Mouse (Mus musculus): ENCODE data around the gene Prkaa2. TPM values are rescaled to one million over a fixed set of nuclear protein-coding genes. Genes with fewer than 3 reads are reported as not detected.

Gene Prkaa2
- total RNA-seq, 2 experiments from 2014 or later, result 75.4 to 83.6 TPM

GRCm38 (mm10) chr4:105108641-105109198, 970 bp downstream of the Prkaa2 start:
- no peak for DNase-seq

DNA sequence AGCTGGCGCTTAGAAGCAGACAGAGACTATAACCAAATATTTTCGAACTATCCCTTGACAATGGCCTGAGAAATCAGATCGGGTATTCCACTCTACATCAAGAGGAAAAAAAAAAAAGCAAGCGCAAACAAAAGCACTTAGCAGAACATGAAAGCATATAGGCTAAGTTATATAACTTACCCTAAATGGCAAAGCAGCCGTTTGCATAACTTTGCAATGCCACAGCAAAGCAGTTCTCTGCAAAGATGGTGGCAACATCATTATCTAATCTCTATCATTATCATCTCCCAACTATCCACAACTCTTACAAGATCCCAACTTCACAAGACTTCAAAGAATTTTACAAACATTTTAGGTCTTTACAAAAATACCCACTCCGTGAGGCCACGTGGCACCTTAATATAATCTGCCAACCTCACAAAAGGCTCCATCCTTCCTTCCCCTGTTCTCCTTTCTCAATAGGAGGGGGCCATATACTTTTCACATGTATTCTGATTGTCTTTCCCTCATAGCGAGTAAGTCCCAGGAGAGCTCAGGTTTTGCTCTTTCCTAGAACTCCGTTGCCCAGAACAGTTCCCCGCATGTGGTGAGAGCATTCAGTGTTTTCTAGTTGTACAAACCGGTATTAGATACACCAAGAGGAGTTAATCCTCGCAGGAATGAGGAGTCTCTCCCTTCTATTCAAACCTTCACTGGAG, 1.6 kb downstream of the Prkaa2 start:
- no peak for DNase-seq

- DNase-seq, result no peak
Observed at GRCm38 (mm10) chr4:105104099-105104872, 5.4 kb downstream of the Prkaa2 start.

- DNase-seq, result no peak
Observed at GRCm38 (mm10) chr4:105101337-105101688, 8.4 kb downstream of the Prkaa2 start.

DNA sequence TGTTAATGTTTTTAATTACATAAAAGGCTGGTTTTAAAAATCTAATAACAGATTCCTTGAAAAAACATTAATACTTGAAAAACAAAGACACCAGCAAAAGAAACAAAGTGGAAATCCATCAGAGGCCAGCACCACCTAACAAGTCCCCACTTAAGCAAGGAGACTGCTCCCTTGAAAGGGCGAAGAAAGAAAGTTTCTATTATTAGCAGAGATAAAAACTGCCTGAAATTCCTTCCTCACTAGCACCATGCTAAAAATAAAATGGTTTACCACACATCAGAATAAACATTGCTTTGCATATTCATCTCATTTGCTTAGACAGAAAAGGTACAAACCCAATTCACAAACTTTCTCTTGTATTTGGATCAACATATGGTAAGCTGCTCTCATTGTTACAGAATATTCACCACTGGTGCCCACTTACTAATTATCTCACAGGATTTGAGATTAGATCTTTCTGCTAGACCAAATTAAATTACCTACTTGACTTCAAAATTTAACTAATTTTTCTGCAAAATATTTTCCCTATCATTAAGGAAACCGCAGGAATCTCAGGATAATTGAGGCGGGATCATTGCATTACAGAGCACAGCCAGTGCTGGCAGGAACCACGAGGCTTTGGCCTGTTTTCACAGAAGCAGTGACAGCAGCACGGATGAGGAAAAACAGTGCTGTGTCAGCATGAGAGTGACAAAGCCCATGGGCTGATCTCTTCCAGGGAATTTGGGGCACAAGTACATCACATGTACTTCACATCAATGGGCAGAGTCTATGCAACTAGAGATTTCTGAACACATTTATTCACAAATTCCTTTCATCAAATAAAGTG, 9.0 kb downstream of the Prkaa2 start:
- peak; percentile 25 for DNase-seq

DNA sequence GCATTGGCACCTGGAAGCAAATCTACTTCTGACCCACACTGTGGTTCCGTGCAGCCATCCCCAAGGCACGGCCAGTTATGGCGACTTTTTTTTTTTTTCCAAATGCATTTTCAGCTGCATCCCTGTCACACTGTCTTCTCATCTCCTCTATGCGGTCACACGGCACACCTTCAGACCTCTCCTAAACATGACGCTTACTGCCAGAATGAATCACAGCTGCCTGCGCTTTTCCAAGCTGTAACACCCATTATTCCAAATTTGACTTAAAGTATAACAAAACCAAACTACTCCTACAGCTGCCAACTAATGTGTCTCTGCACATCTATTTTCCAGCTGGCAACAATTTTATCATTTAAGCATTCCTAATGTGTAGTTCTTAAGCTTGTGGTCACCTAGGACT, 11.0 kb downstream of the Prkaa2 start:
- DNase-seq, result no peak

- DNase-seq, result no peak
Observed at GRCm38 (mm10) chr4:105098158-105098557, 11.5 kb downstream of the Prkaa2 start.

- DNase-seq, result peak; percentile 11
Observed at GRCm38 (mm10) chr4:105095316-105095715, 14.4 kb downstream of the Prkaa2 start.

DNA sequence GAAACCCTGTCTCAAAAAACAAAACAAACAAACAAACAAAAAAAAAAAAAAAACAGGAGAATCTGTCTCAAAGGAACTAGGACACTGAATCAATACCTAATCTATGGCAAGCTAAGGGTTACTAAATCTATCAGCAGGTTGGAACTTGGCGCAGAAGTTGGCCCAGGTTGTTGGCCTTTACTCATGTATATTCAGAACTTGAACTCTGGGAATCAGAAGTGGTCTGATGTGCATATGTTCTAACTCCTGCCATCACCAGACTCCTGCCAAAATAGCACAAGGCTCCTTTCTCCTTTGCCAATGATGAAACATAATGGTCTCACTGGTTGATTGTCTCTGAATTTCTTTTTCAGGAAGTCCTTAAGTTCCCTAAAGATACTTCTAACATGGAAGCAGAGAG, 15.7 kb downstream of the Prkaa2 start:
- DNase-seq, result no peak

- no peak for DNase-seq
Observed at GRCm38 (mm10) chr4:105090417-105090816, 19.3 kb downstream of the Prkaa2 start.

DNA sequence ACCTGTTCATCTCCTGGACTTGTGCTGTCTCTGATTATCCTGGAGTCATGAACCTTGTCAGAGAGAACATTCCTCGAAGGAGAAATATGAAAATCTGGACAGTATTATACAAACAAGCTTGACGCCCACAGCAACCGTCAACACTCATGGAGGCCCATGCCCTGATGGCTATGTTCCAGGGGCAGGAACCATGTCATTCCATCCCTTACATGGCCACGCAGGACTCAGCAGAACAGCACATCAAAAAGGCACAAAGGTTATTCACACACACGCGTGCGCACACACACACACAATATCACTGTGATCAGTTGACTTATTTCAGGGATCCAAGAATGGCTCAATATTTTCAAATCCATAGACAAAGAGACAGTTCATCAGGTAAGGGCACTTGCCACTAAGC, 20.3 kb downstream of the Prkaa2 start:
- no peak for DNase-seq

GRCm38 (mm10) chr4:105088671-105089070, 21.0 kb downstream of the Prkaa2 start:
- DNase-seq, result no peak

DNA sequence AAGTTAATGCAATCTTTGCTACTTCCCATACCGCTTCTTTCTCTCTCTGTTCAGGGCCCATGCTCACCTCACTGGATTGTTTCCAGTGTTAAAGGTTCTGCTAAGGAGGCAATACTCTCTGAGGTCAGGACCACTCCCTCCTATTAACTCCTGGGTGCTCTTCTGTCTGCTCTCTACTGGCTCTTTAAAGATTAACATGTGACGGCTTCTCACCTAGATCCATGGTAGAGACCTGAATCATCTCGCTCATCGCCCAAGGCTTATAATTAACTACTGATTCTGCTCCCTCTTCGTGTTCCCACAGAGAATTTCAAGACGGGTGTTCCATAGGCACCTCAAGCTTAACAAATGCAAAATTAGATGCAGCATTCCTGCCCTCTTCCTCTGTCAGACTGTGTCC, 33.5 kb downstream of the Prkaa2 start:
- no peak for DNase-seq

GRCm38 (mm10) chr4:105071761-105072427, 37.8 kb downstream of the Prkaa2 start:
- DNase-seq, result no peak

DNA sequence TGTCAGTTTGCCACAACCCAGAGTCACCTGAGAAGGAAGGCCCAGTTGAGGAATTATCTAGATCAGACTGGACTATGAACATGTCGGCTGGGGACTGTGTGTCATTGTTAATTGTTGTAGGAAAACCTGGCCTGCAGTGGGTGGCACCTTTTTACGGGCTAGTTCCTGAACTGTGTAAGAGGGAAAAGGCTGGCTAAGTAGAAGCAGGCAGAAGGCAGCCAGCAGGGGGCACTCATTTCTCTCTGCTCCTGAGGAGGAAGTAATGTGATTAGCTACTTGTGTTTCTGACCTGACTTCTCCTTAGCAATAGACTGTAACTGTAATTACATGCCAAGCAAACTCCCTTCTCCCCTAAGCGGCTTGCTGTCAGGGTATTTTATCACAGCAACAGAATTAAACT, 38.7 kb downstream of the Prkaa2 start:
- DNase-seq, result peak; percentile 70

- no peak for DNase-seq
Observed at GRCm38 (mm10) chr4:105051291-105051690, 58.4 kb downstream of the Prkaa2 start.

DNA sequence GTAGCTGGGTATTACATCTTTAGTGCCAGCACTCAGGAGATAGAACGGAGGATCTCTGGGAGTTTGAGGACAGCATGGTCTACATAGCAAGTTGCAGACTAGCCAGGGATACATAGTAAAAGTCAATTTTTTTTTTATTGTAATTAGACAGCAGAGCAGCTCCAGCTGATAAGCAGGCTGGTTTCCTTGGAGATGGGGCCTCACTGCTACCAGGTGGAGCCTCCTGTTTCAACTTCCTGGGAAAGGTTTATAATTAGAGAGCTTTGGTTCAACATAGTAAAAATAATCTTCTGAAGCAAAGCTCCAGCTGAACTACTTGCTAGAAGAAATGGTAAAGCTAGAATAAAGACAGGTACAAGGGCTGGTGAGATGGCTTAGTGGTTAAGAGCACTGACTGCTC, 59.6 kb downstream of the Prkaa2 start:
- DNase-seq, result no peak

GRCm38 (mm10) chr4:105034259-105034658, 75.4 kb downstream of the Prkaa2 start:
- DNase-seq, result no peak

DNA sequence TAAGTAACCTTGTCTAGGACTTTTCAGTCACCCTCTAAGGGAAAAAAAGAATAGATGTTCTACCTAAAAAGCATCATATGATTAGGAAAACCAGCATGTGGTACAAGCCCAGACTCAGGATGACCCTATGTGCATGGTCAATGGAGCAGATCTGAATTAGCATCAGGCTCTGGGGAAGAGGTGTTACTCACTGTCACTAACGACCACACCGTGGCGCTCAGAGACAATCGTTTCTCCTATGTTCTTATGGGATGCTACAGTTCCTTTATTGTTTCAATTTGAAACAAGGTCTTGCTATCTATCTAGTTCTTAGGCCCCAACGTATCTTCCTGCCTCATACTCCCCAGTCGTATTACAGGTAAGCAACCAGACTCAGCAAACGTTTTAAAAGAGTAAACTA, 76.5 kb downstream of the Prkaa2 start:
- no peak for DNase-seq

- no peak for DNase-seq
Observed at GRCm38 (mm10) chr4:105031104-105031503, 78.6 kb downstream of the Prkaa2 start.

GRCm38 (mm10) chr4:105027278-105027677, 82.4 kb downstream of the Prkaa2 start:
- no peak for DNase-seq

GRCm38 (mm10) chr4:105016006-105016613, 93.6 kb downstream of the Prkaa2 start:
- no peak for DNase-seq
